Mouse (Mus musculus): ENCODE measurements around the gene Mdc1. TPM values are rescaled to one million over a fixed set of nuclear protein-coding genes. Genes with fewer than 3 reads are reported as not detected.

The Mdc1 gene
- polyA plus RNA-seq, 1 experiment from 2014 or later, result 22.3 TPM

- H3K4me1 ChIP-seq, result peaks cover 35% of the 10 kb centered on the region
- H3K4me3 ChIP-seq (replicated peaks), result peak overlapping the region; percentile 70
- WGBS, result 69% methylated on average over 7 of the region's 7 CpGs
- no peak for ATAC-seq (ENCODE audit: low FRiP score)
- H3K9ac ChIP-seq, result no peak overlapping the region
- no peak overlapping the region for H3K27ac ChIP-seq
- peaks cover 13% of the 10 kb centered on the region for H3K27me3 ChIP-seq
- H3K9me3 ChIP-seq, result no peaks in the 10 kb centered on the region
- H3K36me3 ChIP-seq (replicated peaks), result peaks cover 35% of the 10 kb centered on the region
- H3K4me2 ChIP-seq, result peak overlapping the region; percentile 81
These were observed 16.9 kb upstream of the Mdc1 start for GRCm38 (mm10) chr17:35824402-35824801.

GRCm38 (mm10) chr17:35825109-35825850 is 16.0 kb upstream of the Mdc1 start:
- Histone ChIP-seq H3K9me3 (no peaks in the 10 kb centered on the region), H3K4me3 (replicated peaks) (no peak overlapping the region), H3K4me2 (no peak overlapping the region), H3K27ac (no peak overlapping the region), H3K9ac (no peak overlapping the region), H3K27me3 (peaks cover 7% of the 10 kb centered on the region), H3K4me1 (peaks cover 41% of the 10 kb centered on the region), H3K36me3 (replicated peaks) (peaks cover 35% of the 10 kb centered on the region)
- no peak for ATAC-seq (ENCODE audit: low FRiP score)
- 94% methylated on average over 13 of the region's 13 CpGs for WGBS

GRCm38 (mm10) chr17:35829737-35830136 is 11.6 kb upstream of the Mdc1 start:
- peak overlapping the region; percentile 21; the same call in 1 of the 2 replicates for H3K4me2 ChIP-seq
- no peak overlapping the region for H3K9ac ChIP-seq
- no peak overlapping the region; the same call in 1 of the 2 replicates for H3K4me3 ChIP-seq (replicated peaks)
- peaks cover 67% of the 10 kb centered on the region for H3K36me3 ChIP-seq (replicated peaks)
- 2% methylated on average over 21 of the region's 21 CpGs for WGBS
- no peaks in the 10 kb centered on the region for H3K9me3 ChIP-seq
- ATAC-seq (ENCODE audit: low FRiP score), result peak; percentile 71
- 0 out of 2 replicates have a peak overlapping the region, but pooled peaks have one; percentile 13 for H3K27ac ChIP-seq
- H3K27me3 ChIP-seq, result no peaks in the 10 kb centered on the region
- peaks cover 22% of the 10 kb centered on the region for H3K4me1 ChIP-seq

GRCm38 (mm10) chr17:35832400-35833238 is 8.7 kb upstream of the Mdc1 start:
- H3K9ac ChIP-seq, result no peak overlapping the region
- WGBS, result 70% methylated on average over 8 of the region's 8 CpGs
- H3K4me2 ChIP-seq, result no peak overlapping the region
- no peak for ATAC-seq (ENCODE audit: low FRiP score)
- H3K4me3 ChIP-seq (replicated peaks), result no peak overlapping the region
- peaks cover 60% of the 10 kb centered on the region for H3K36me3 ChIP-seq (replicated peaks)
- no peaks in the 10 kb centered on the region for H3K9me3 ChIP-seq
- peaks cover 36% of the 10 kb centered on the region for H3K4me1 ChIP-seq
- no peaks in the 10 kb centered on the region for H3K27me3 ChIP-seq
- no peak overlapping the region for H3K27ac ChIP-seq

GRCm38 (mm10) chr17:35833239-35833751 is 8.0 kb upstream of the Mdc1 start:
- Histone ChIP-seq H3K27ac (no peak overlapping the region), H3K9me3 (no peaks in the 10 kb centered on the region), H3K4me3 (replicated peaks) (no peak overlapping the region), H3K9ac (no peak overlapping the region), H3K36me3 (replicated peaks) (peaks cover 54% of the 10 kb centered on the region), H3K4me1 (peaks cover 36% of the 10 kb centered on the region), H3K4me2 (no peak overlapping the region; the same call in 1 of the 2 replicates), H3K27me3 (no peaks in the 10 kb centered on the region)
- 24% methylated on average over 5 of the region's 5 CpGs for WGBS
- ATAC-seq (ENCODE audit: low FRiP score), result no peak

- Histone ChIP-seq H3K36me3 (replicated peaks) (peaks cover 54% of the 10 kb centered on the region), H3K4me2 (peak overlapping the region; percentile 80), H3K4me3 (replicated peaks) (peak overlapping the region; percentile 20; the same call in 1 of the 2 replicates), H3K4me1 (peaks cover 38% of the 10 kb centered on the region), H3K9ac (no peak overlapping the region), H3K27me3 (no peaks in the 10 kb centered on the region), H3K27ac (peak overlapping the region; percentile 38; the same call in 1 of the 2 replicates), H3K9me3 (no peaks in the 10 kb centered on the region)
- 56% methylated on average over 5 of the region's 5 CpGs for WGBS
- no peak for ATAC-seq (ENCODE audit: low FRiP score)
These were observed 7.4 kb upstream of the Mdc1 start for GRCm38 (mm10) chr17:35833894-35834293.

- Histone ChIP-seq H3K4me1 (peaks cover 43% of the 10 kb centered on the region), H3K9ac (peak overlapping the region; percentile 99), H3K4me3 (replicated peaks) (peak overlapping the region; percentile 82), H3K36me3 (replicated peaks) (peaks cover 54% of the 10 kb centered on the region), H3K27me3 (no peaks in the 10 kb centered on the region), H3K4me2 (peak overlapping the region; percentile 80), H3K27ac (0 out of 2 replicates have a peak overlapping the region, but pooled peaks have one; percentile 56), H3K9me3 (no peaks in the 10 kb centered on the region)
- no peak for ATAC-seq (ENCODE audit: low FRiP score)
- 77% methylated on average over 26 of the region's 26 CpGs for WGBS
These were observed 6.5 kb upstream of the Mdc1 start for GRCm38 (mm10) chr17:35834696-35835422.

GRCm38 (mm10) chr17:35835424-35836140 is 5.7 kb upstream of the Mdc1 start:
- Histone ChIP-seq H3K9me3 (no peaks in the 10 kb centered on the region), H3K4me3 (replicated peaks) (peak overlapping the region; percentile 82), H3K36me3 (replicated peaks) (peaks cover 54% of the 10 kb centered on the region)

GRCm38 (mm10) chr17:35836178-35836965 is 4.9 kb upstream of the Mdc1 start:
- Histone ChIP-seq H3K4me3 (replicated peaks) (peak overlapping the region; percentile 82), H3K4me1 (peaks cover 34% of the 10 kb centered on the region), H3K27ac (peak overlapping the region; percentile 99), H3K9me3 (no peaks in the 10 kb centered on the region), H3K27me3 (no peaks in the 10 kb centered on the region), H3K9ac (peak overlapping the region; percentile 99), H3K4me2 (peak overlapping the region; percentile 80), H3K36me3 (replicated peaks) (peaks cover 53% of the 10 kb centered on the region)
- 8% methylated on average over 24 of the region's 24 CpGs for WGBS
- ATAC-seq (ENCODE audit: low FRiP score), result no peak

More at GRCm38 (mm10) chr17:35835424-35836140, 5.7 kb upstream of the Mdc1 start:
- 80% methylated on average over 26 of the region's 26 CpGs for WGBS
- ATAC-seq (ENCODE audit: low FRiP score), result no peak
- H3K27me3 ChIP-seq, result no peaks in the 10 kb centered on the region
- H3K4me1 ChIP-seq, result peaks cover 36% of the 10 kb centered on the region
- H3K27ac ChIP-seq, result 0 out of 2 replicates have a peak overlapping the region, but pooled peaks have one; percentile 56
- peak overlapping the region; percentile 99 for H3K9ac ChIP-seq
- peak overlapping the region; percentile 80 for H3K4me2 ChIP-seq

- Histone ChIP-seq H3K27ac (peak overlapping the region; percentile 99), H3K4me3 (replicated peaks) (peak overlapping the region; percentile 82), H3K4me2 (peak overlapping the region; percentile 80), H3K27me3 (no peaks in the 10 kb centered on the region), H3K36me3 (replicated peaks) (peaks cover 47% of the 10 kb centered on the region), H3K9me3 (no peaks in the 10 kb centered on the region), H3K9ac (peak overlapping the region; percentile 99), H3K4me1 (peaks cover 36% of the 10 kb centered on the region)
- ATAC-seq (ENCODE audit: low FRiP score), result peak; percentile 53
- WGBS, result 1% methylated on average over 25 of the region's 25 CpGs
These were observed 4.3 kb upstream of the Mdc1 start for GRCm38 (mm10) chr17:35836991-35837422.

Data from forebrain, embryonic 12.5 days (tissue).